Mouse (Mus musculus) forebrain, embryonic 13.5 days (tissue): ENCODE data around the gene Gm5475. TPM values are rescaled to one million over a fixed set of nuclear protein-coding genes. Genes with fewer than 3 reads are reported as not detected.

Source experiments
- ATAC-seq: fragments of 200-750 bp; cut with Nextera tagmentation; 2 replicates; pipeline ENCODE4 v1.8.0; 2017
- H3K27ac ChIP-seq: fragments of 300-500 bp; sonication (generic); 2 replicates; pipeline ENCODE4 v1.5.1; 2015; ENCODE audit warnings: inconsistent platforms, mild to moderate bottlenecking, moderate library complexity
- H3K27me3 ChIP-seq: fragments of 300-500 bp; sonication (generic); 2 replicates; pipeline ENCODE4 v1.6.1; 2015; ENCODE audit warnings: mild to moderate bottlenecking, inconsistent platforms
- H3K36me3 ChIP-seq: fragments of 300-500 bp; sonication (generic); 2 replicates; pipeline ENCODE4 v1.6.1; 2015; ENCODE audit warnings: mild to moderate bottlenecking, inconsistent platforms; ENCODE audit not compliant: poor library complexity, severe bottlenecking
- H3K4me1 ChIP-seq: fragments of 300-500 bp; sonication (generic); 2 replicates; pipeline ENCODE4 v1.6.1; 2015; ENCODE audit warnings: inconsistent platforms
- H3K4me2 ChIP-seq: fragments of 300-500 bp; sonication (generic); 2 replicates; pipeline ENCODE4 v1.6.1; 2015; ENCODE audit warnings: inconsistent platforms, mild to moderate bottlenecking, moderate library complexity
- H3K4me3 ChIP-seq: fragments of 300-500 bp; sonication (generic); 2 replicates; pipeline ENCODE4 v1.5.1; 2015; ENCODE audit warnings: mild to moderate bottlenecking, inconsistent platforms
- H3K9ac ChIP-seq: fragments of 300-500 bp; sonication (generic); 2 replicates; pipeline ENCODE4 v1.6.1; 2015; ENCODE audit warnings: mild to moderate bottlenecking, inconsistent platforms
- H3K9me3 ChIP-seq: fragments of 300-500 bp; sonication (generic); replicated peaks from 2 replicates; pipeline ENCODE4 v1.6.1; 2016; ENCODE audit warnings: inconsistent platforms
- WGBS: fragments of 180-500 bp; shearing (Covaris S2); methylation state at CpG from one replicate; pipeline ENCODE4 v1.1.7; 2015; 5-methylcytosine and 5-hydroxymethylcytosine counted together
- polyA plus RNA-seq: library from polyadenylated mRNA; unstranded; fragments of >200 nt; fragmentation: Nextera tagmentation; extraction: Ambion mirVana; gene quantifications from 2 replicates; pipeline ENCODE4 v1.2.1, GENCODE M21; 2015

Gm5475 gene
- polyA plus RNA-seq, 1 experiment from 2014 or later, result not detected

DNA sequence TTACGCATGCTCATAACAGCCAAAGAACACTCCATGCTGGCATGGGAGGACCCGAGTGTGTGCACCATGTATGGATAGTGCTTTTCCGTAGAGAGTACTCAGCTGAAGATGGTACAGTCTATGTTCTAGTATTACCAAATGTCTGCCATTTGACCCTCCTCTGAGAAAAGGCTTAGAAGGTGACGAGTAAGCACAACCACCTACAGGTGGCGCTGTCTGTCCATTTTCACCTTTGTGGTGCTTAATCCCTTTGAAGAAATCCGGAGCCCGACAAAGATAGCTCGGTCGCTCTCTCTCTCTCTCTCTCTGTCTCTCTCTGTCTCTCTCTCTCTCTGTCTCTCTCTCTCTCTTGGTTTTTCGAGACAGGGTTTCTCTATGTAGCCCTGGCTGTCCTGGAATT lies 36.1 kb downstream of the Gm5475 start:
- Histone ChIP-seq H3K4me2 (no peak overlapping the region), H3K4me3 (no peak overlapping the region), H3K27me3 (peaks cover 11% of the 10 kb centered on the region; the same call in 1 of the 2 replicates), H3K9ac (no peak overlapping the region), H3K27ac (no peak overlapping the region), H3K9me3 (no peaks in the 10 kb centered on the region), H3K36me3 (no peaks in the 10 kb centered on the region), H3K4me1 (no peaks in the 10 kb centered on the region)
- ATAC-seq, result 0 out of 2 replicates have a peak, but pooled peaks have one; percentile 24
- WGBS, result 42% methylated on average over 10 of the region's 10 CpGs

- Histone ChIP-seq H3K4me3 (no peak overlapping the region), H3K4me1 (no peaks in the 10 kb centered on the region), H3K4me2 (peak overlapping the region; percentile 15; the same call in 1 of the 2 replicates), H3K9ac (no peak overlapping the region), H3K27me3 (peaks cover 11% of the 10 kb centered on the region; the same call in 1 of the 2 replicates), H3K36me3 (no peaks in the 10 kb centered on the region), H3K27ac (no peak overlapping the region), H3K9me3 (no peaks in the 10 kb centered on the region)
- 0 out of 2 replicates have a peak, but pooled peaks have one; percentile 30 for ATAC-seq
- WGBS, result 11% methylated on average over 12 of the region's 12 CpGs
Measured at GRCm38 (mm10) chr15:100460942-100461341, 39.0 kb downstream of the Gm5475 start.

- ATAC-seq, result no peak
- 72% methylated on average over 9 of the region's 9 CpGs for WGBS
- H3K27me3 ChIP-seq, result peaks cover 11% of the 10 kb centered on the region; the same call in 1 of the 2 replicates
- no peak overlapping the region for H3K27ac ChIP-seq
- H3K4me1 ChIP-seq, result no peaks in the 10 kb centered on the region
- H3K9me3 ChIP-seq, result no peaks in the 10 kb centered on the region
- no peak overlapping the region for H3K9ac ChIP-seq
- no peak overlapping the region for H3K4me3 ChIP-seq
- no peak overlapping the region for H3K4me2 ChIP-seq
- no peaks in the 10 kb centered on the region for H3K36me3 ChIP-seq
Measured at GRCm38 (mm10) chr15:100461646-100462045, 39.7 kb downstream of the Gm5475 start.

DNA sequence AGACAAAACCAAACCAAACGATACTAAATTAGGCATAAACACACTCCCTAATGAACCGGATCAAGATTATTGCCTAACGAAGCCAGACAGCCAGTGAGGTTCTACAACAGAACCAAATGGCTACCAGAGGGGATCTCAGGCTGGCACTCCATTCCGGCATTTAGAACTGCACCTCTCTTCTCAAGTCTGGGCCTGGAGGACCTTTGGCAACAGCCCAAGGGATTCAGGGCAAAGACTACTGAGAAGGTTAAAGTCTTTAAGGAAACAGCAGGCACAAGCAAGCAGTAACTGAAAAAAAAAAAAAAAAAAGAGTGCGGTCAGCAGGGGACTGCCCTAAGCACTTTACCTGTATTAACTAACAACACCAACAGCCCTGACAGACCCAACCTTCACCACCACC lies 40.1 kb downstream of the Gm5475 start:
- H3K27me3 ChIP-seq, result peaks cover 11% of the 10 kb centered on the region; the same call in 1 of the 2 replicates
- H3K36me3 ChIP-seq, result no peaks in the 10 kb centered on the region
- H3K9ac ChIP-seq, result no peak overlapping the region
- no peak overlapping the region for H3K4me2 ChIP-seq
- 62% methylated on average over 5 of the region's 5 CpGs for WGBS
- no peak overlapping the region for H3K27ac ChIP-seq
- no peaks in the 10 kb centered on the region for H3K9me3 ChIP-seq
- no peak overlapping the region for H3K4me3 ChIP-seq
- ATAC-seq, result no peak
- H3K4me1 ChIP-seq, result no peaks in the 10 kb centered on the region

DNA sequence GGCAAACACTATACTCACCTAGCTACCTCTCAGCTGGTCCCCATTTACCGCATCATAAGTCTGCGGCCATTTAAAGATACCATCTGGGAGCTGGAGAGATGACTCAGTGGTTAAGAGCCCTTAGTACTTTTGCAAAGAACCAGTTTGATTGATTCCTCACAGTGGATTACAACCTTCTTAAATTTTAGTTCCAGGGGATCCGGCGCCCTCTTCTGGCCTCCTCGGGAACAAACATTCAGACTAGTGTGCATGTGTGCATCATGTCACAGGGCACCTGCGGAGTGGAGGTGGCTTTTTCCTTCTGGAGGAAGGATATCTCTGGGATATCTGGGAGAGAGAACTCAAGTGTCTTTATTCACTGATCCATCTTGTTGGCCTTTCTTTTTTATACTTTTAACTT lies 41.8 kb downstream of the Gm5475 start:
- H3K9me3 ChIP-seq, result no peaks in the 10 kb centered on the region
- H3K4me2 ChIP-seq, result no peak overlapping the region
- H3K4me1 ChIP-seq, result peaks cover 11% of the 10 kb centered on the region
- H3K27ac ChIP-seq, result no peak overlapping the region
- H3K27me3 ChIP-seq, result peaks cover 8% of the 10 kb centered on the region; the same call in 1 of the 2 replicates
- no peak overlapping the region for H3K4me3 ChIP-seq
- no peak overlapping the region for H3K9ac ChIP-seq
- ATAC-seq, result no peak
- H3K36me3 ChIP-seq, result no peaks in the 10 kb centered on the region
- WGBS, result 28% methylated on average over 6 of the region's 6 CpGs

- H3K4me3 ChIP-seq, result no peak overlapping the region
- H3K27ac ChIP-seq, result no peak overlapping the region
- H3K36me3 ChIP-seq, result no peaks in the 10 kb centered on the region
- peaks cover under 1% of the 10 kb centered on the region; the same call in 1 of the 2 replicates for H3K27me3 ChIP-seq
- 75% methylated on average over 2 of the region's 2 CpGs for WGBS
- no peak overlapping the region for H3K9ac ChIP-seq
- no peak overlapping the region for H3K4me2 ChIP-seq
- no peaks in the 10 kb centered on the region for H3K9me3 ChIP-seq
- peaks cover 22% of the 10 kb centered on the region for H3K4me1 ChIP-seq
- ATAC-seq, result no peak
Measured at GRCm38 (mm10) chr15:100465432-100465831, 43.5 kb downstream of the Gm5475 start.

DNA sequence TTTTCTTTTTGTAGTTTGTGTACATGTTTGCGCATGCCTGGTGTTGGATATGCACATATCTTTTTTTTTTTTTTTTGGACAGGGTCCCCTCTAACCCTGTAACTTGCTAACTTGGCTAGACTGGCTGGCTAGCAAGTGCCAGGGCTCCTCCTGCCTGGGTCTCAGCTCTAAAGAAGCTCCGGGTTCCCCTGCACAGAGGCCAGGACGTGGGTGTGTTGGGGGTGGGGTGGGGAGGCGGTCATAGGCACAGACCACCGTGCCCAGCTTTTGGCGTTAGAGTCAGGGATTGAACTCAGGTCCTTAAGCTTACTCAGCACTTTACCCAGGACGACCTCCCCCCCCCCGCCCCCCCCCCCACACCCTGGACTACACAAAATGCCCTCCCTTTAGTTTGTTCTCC lies 45.8 kb downstream of the Gm5475 start:
- Histone ChIP-seq H3K36me3 (peaks cover 19% of the 10 kb centered on the region), H3K4me3 (peak overlapping the region; percentile 80), H3K27ac (no peak overlapping the region), H3K27me3 (no peaks in the 10 kb centered on the region), H3K9me3 (no peaks in the 10 kb centered on the region; the same call in 1 of the 2 replicates), H3K4me1 (peaks cover 25% of the 10 kb centered on the region), H3K4me2 (peak overlapping the region; percentile 89), H3K9ac (peak overlapping the region; percentile 87; the same call in 1 of the 2 replicates)
- WGBS, result 38% methylated on average over 8 of the region's 8 CpGs
- no peak for ATAC-seq

DNA sequence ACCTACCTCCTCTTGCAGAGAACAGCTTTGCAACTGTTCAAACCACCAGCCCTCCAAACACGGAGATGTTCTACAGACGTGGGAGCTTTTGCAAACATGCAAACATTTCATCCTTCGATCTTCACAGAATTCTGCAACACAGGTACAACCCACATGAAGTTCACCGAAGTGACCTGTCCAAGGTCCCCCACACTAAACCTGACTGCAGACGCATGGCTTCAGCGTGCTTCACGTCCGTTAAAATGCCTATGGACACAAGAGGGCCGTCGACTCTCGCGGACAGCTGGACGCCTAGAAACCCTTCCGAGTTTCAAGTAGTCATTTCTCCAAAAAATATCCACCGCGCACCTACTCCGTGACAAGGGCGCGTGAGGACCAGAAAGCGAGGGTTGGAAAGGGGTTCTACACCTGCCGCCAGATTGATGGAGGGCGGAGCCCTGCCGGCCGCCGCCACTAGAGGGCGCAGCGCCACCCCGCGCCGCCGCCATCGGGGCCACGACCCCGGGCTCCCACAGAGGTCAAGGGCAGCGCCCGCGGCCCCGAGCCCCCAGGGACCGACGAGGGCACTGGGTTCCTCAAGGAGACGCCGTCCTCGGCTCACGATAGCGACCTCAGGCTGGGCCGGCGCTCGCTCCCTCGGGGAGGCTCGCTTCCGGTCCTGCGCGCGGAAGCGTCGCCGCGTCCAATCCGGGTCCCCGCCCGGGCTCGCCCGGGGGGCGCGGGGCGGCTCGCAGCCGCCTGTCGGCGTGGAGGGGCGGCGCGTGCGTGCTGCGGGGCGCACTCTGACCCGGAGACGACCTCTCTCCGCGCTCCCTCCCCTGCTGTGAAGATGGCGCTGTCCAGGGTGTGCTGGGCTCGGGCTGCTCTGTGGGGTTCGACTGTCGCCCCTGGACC lies 46.6 kb downstream of the Gm5475 start, which contains the start of gene Letmd1:
Letmd1 (plus strand) TSS at position 729 of the 894 bp plus-strand sequence.
- H3K36me3 ChIP-seq, result peaks cover 27% of the 10 kb centered on the region
- peak within 1 kb of the TSS; percentile 87 for H3K9ac ChIP-seq
- peak within 1 kb of the TSS; percentile 89 for H3K4me2 ChIP-seq
- 2% methylated on average over 60 of the region's 84 CpGs for WGBS
- no peaks in the 10 kb centered on the region; the same call in 1 of the 2 replicates for H3K9me3 ChIP-seq
- H3K4me3 ChIP-seq, result peak within 1 kb of the TSS; percentile 80
- peak; percentile 95 for ATAC-seq
- H3K4me1 ChIP-seq, result peaks cover 25% of the 10 kb centered on the region
- H3K27ac ChIP-seq, result peak within 1 kb of the TSS; percentile 80
- H3K27me3 ChIP-seq, result no peaks in the 10 kb centered on the region

DNA sequence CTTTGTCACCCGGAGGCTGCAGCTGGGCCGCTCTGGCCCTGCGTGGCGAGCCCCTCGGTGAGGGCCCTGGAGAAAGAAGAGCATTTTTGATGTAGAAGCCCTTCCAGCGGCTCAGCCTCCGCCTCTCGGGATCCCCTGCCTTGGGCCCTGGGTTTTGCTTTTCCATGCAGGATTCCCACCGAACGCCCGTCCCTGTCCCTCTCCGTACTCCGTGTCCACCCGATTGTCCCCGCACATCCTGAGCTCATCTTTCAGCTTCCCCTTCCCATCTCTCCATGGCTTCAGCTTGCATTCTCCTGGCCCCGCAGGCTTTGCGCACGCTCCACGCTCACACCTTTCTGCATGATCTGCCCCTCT lies 47.2 kb downstream of the Gm5475 start:
- Histone ChIP-seq H3K4me2 (peak overlapping the region; percentile 89), H3K27ac (peak overlapping the region; percentile 80), H3K36me3 (peaks cover 34% of the 10 kb centered on the region), H3K4me3 (peak overlapping the region; percentile 80), H3K4me1 (peaks cover 25% of the 10 kb centered on the region), H3K27me3 (no peaks in the 10 kb centered on the region), H3K9me3 (no peaks in the 10 kb centered on the region; the same call in 1 of the 2 replicates), H3K9ac (peak overlapping the region; percentile 87)
- no peak for ATAC-seq
- WGBS, result under 1% methylated on average over 19 of the region's 19 CpGs

DNA sequence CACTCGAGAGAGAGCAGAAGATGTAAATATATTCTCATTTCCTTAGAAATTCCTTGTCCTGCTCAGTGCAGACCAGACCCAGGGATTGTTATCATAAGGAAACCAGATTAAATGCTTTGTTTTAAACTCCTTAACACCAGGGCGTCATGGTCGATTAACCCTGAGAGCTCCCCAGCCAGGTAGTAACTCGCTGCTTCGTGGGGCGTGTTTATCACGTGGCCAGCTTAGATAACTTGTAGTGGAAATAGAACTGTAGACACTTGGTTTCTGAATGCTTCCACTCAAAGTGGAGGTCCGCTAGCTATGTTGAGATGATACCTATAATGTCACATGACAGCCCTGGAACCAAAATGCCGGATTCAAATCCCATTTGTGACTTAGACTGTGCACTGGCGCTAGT lies 48.1 kb downstream of the Gm5475 start:
- Histone ChIP-seq H3K4me3 (peak overlapping the region; percentile 80), H3K27me3 (no peaks in the 10 kb centered on the region), H3K9me3 (no peaks in the 10 kb centered on the region; the same call in 1 of the 2 replicates), H3K27ac (no peak overlapping the region), H3K36me3 (peaks cover 42% of the 10 kb centered on the region), H3K4me2 (peak overlapping the region; percentile 89), H3K4me1 (peaks cover 25% of the 10 kb centered on the region), H3K9ac (peak overlapping the region; percentile 87)
- whole genome bisulfite sequencing, result 71% methylated on average over 10 of the region's 10 CpGs
- ATAC-seq, result no peak

- WGBS, result 82% methylated on average over 7 of the region's 7 CpGs
Measured at GRCm38 (mm10) chr15:100473926-100474503, 52.1 kb downstream of the Gm5475 start.

More at GRCm38 (mm10) chr15:100473926-100474503, 52.1 kb downstream of the Gm5475 start:
- H3K4me2 ChIP-seq, result no peak overlapping the region
- H3K4me1 ChIP-seq, result peaks cover 13% of the 10 kb centered on the region
- no peak overlapping the region for H3K27ac ChIP-seq
- no peak overlapping the region for H3K4me3 ChIP-seq
- no peaks in the 10 kb centered on the region for H3K27me3 ChIP-seq
- no peak overlapping the region for H3K9ac ChIP-seq
- no peak for ATAC-seq
- H3K9me3 ChIP-seq, result no peaks in the 10 kb centered on the region; the same call in 1 of the 2 replicates
- H3K36me3 ChIP-seq, result peaks cover 81% of the 10 kb centered on the region
